Comparison of ENCODE assay signal across 7 mouse cellular contexts in genomic region chr14:47187666-47188360, GRCm38 (mm10). TPM values are rescaled to one million over a fixed set of nuclear protein-coding genes. Genes with fewer than 3 reads are reported as not detected.
DNase-seq lines count a peak whose midpoint lies in the region; ATAC-seq and TF ChIP-seq lines count a peak whose summit lies in the region.

No protein-coding gene starts in this region.

- peak overlapping the region; percentile 8 for H3K27ac ChIP-seq in heart, embryonic 16.5 days (ENCODE audit: low read length)
- no peak overlapping the region for H3K27ac ChIP-seq in limb, embryonic 13.5 days
- no peak overlapping the region for H3K27ac ChIP-seq in midbrain, postnatal 0 days (ENCODE audit: low read depth, low read length)

- no peak for ATAC-seq in heart, embryonic 16.5 days (replicated peaks; ENCODE audit: extremely low read depth, insufficient read depth, low FRiP score)
- no peak for ATAC-seq in limb, embryonic 13.5 days (ENCODE audit: low FRiP score, low read depth)
- ATAC-seq in midbrain, postnatal 0 days (ENCODE audit: low FRiP score): no peak

- H3K4me3 ChIP-seq in heart, embryonic 16.5 days (ENCODE audit: low read length): peak overlapping the region; percentile 85
- H3K4me3 ChIP-seq in limb, embryonic 13.5 days: peak overlapping the region; percentile 73
- H3K4me3 ChIP-seq in midbrain, postnatal 0 days (ENCODE audit: low read depth, low read length): peak overlapping the region; percentile 87; the same call in 1 of the 2 replicates

- H3K9me3 ChIP-seq in heart, embryonic 16.5 days (replicated peaks; ENCODE audit: control insufficient read depth, low read length): no peaks in the 10 kb centered on the region
- H3K9me3 ChIP-seq in limb, embryonic 13.5 days: no peaks in the 10 kb centered on the region
- H3K9me3 ChIP-seq in midbrain, postnatal 0 days (ENCODE audit: low read length): no peaks in the 10 kb centered on the region

- peaks cover 6% of the 10 kb centered on the region for H3K4me1 ChIP-seq in heart, embryonic 16.5 days (ENCODE audit: control insufficient read depth, insufficient read depth, low read length)
- peaks cover 5% of the 10 kb centered on the region for H3K4me1 ChIP-seq in limb, embryonic 13.5 days
- H3K4me1 ChIP-seq in midbrain, postnatal 0 days (ENCODE audit: insufficient read depth, low read length): peaks cover 7% of the 10 kb centered on the region

- no peaks in the 10 kb centered on the region for H3K36me3 ChIP-seq in heart, embryonic 16.5 days (ENCODE audit: control insufficient read depth, insufficient read depth)
- H3K36me3 ChIP-seq in limb, embryonic 13.5 days: no peaks in the 10 kb centered on the region
- H3K36me3 ChIP-seq in midbrain, postnatal 0 days (ENCODE audit: insufficient read depth, low read length): no peaks in the 10 kb centered on the region

- no peak for TF ChIP-seq CTCF in midbrain, postnatal 0 days (IDR thresholded peaks at IDR 0.05)

- H3K4me2 ChIP-seq in heart, embryonic 16.5 days (ENCODE audit: low read depth, low read length): peak overlapping the region; percentile 97
- peak overlapping the region; percentile 97; the same call in 1 of the 2 replicates for H3K4me2 ChIP-seq in limb, embryonic 13.5 days (replicated peaks)
- peak overlapping the region; percentile 92; the same call in 1 of the 2 replicates for H3K4me2 ChIP-seq in midbrain, postnatal 0 days (ENCODE audit: low read depth, low read length, poor library complexity, severe bottlenecking)

- H3K9ac ChIP-seq in heart, embryonic 16.5 days (ENCODE audit: low read length): peak overlapping the region; percentile 85
- H3K9ac ChIP-seq in limb, embryonic 13.5 days: no peak overlapping the region
- no peak overlapping the region for H3K9ac ChIP-seq in midbrain, postnatal 0 days (replicated peaks; ENCODE audit: low read length, poor library complexity, severe bottlenecking)

- 44% methylated on average over 12 of the region's 12 CpGs for WGBS in heart, embryonic 16.5 days
- 36% methylated on average over 12 of the region's 12 CpGs for WGBS in limb, embryonic 13.5 days
- WGBS in midbrain, postnatal 0 days: 33% methylated on average over 12 of the region's 12 CpGs

- peak; percentile 74 for DNase-seq in A20 (ENCODE audit: low read depth, low spot score)
- peak; percentile 83 for DNase-seq in T-cell, adult 2 months (ENCODE audit: low spot score)
- no peak for DNase-seq in midbrain, postnatal 0 days (ENCODE audit: low spot score)
- DNase-seq in embryo, embryonic 11 days: no peak
- no peak for DNase-seq in right cerebral cortex, postnatal 36 days (ENCODE audit: low spot score in 2 of 2)

- no peaks in the 10 kb centered on the region for H3K27me3 ChIP-seq in heart, embryonic 16.5 days (ENCODE audit: control insufficient read depth, insufficient read depth, low read length)
- peaks cover 23% of the 10 kb centered on the region for H3K27me3 ChIP-seq in limb, embryonic 13.5 days
- H3K27me3 ChIP-seq in midbrain, postnatal 0 days (ENCODE audit: insufficient read depth, low read length): peaks cover 17% of the 10 kb centered on the region

RNA-seq across cellular contexts. Expression of gene Gch1, which starts 1.4 kb away (rescaled TPM):
- 6.9 and 7.0 TPM in 2 replicates for polyA plus RNA-seq in heart, embryonic 16.5 days (2015; fragmentation: Nextera tagmentation; extraction: Ambion mirVana)
- polyA plus RNA-seq in limb, embryonic 13.5 days (2015; fragmentation: Nextera tagmentation; extraction: Ambion mirVana): 0.87 and 1.0 TPM in 2 replicates
- total RNA-seq in midbrain, postnatal 0 days (2014; rRNA removed): 8.8 and 9.4 TPM in 2 replicates
- 5.3 and 6.9 TPM in 2 replicates for polyA plus RNA-seq in midbrain, postnatal 0 days (2015; fragmentation: Nextera tagmentation; extraction: Ambion mirVana)

Comparison
In these comparisons a context has a peak if more than half of its experiments do, and no peak if none do; other contexts are left out.
1. DNase-seq: peak in A20 (single experiment) and T-cell, adult 2 months (single experiment); none in midbrain, postnatal 0 days (single experiment), embryo, embryonic 11 days (single experiment) and right cerebral cortex, postnatal 36 days (0 of 2).
2. Peak in every context shown above with its lines, with median percentiles within 50 percentile points of each other: H3K4me2 ChIP-seq and H3K4me3 ChIP-seq.